Mouse (Mus musculus) ES-E14 (cell line): Measurements from ENCODE around the gene Kdsr.

Experiments
- CHD2 ChIP-seq: IDR thresholded peaks from 2 replicates; pipeline ENCODE4 v1.6.1; 2014; ENCODE audit warnings: mild to moderate bottlenecking, low read depth, low read length, inconsistent platforms
- MAFK ChIP-seq: IDR thresholded peaks from 2 replicates; pipeline ENCODE4 v1.6.1; 2014; ENCODE audit warnings: mild to moderate bottlenecking, low read depth, low read length, inconsistent platforms; ENCODE audit not compliant: insufficient read depth

GRCm38 (mm10) chr1:106682829-106683228 is 76.7 kb downstream of the Kdsr start:
- TF ChIP-seq MAFK = no peak
- TF ChIP-seq CHD2 = no peak
